12 mouse cellular contexts compared by ENCODE assay signal in genomic region chr1:43501920-43502791, GRCm38 (mm10). TPM values are rescaled to one million over a fixed set of nuclear protein-coding genes. Genes with fewer than 3 reads are reported as not detected.
A peak's percentile ranks its signal among the peaks of the same experiment; 100 is the strongest.
DNase-seq lines count a peak whose midpoint lies in the region; ATAC-seq and TF ChIP-seq lines count a peak whose summit lies in the region.
"Had no signal": no experiment of that assay in that cellular context is flagged by ENCODE, and none has a peak within 500 bp of the region (broad histone marks: within the 10 kb centered on the region; RNA-seq: fewer than 3 reads in every experiment).

No protein-coding gene starts in this region.

- peak; percentile 79 for ATAC-seq in kidney, embryonic 14.5 days (ENCODE audit: low FRiP score, low TSS enrichment)
- ATAC-seq in liver, embryonic 16.5 days (ENCODE audit: low read depth), result no peak
- no peak for ATAC-seq in midbrain, embryonic 16.5 days
- ATAC-seq: forebrain, embryonic 14.5 days had no signal

- no peaks in the 10 kb centered on the region for H3K9me3 ChIP-seq in kidney, embryonic 14.5 days (ENCODE audit: control insufficient read depth, low read length)
- H3K9me3 ChIP-seq in liver, embryonic 16.5 days (replicated peaks; ENCODE audit: control insufficient read depth, low read length), result no peaks in the 10 kb centered on the region
- H3K9me3 ChIP-seq in midbrain, embryonic 16.5 days (replicated peaks; ENCODE audit: control insufficient read depth, low read length, poor library complexity, severe bottlenecking), result no peaks in the 10 kb centered on the region
- H3K9me3 ChIP-seq: neural tube, embryonic 12.5 days had no signal

- peaks cover 32% of the 10 kb centered on the region; the same call in 1 of the 2 replicates for H3K4me1 ChIP-seq in kidney, embryonic 14.5 days (ENCODE audit: control insufficient read depth, insufficient read depth, low read length)
- peaks cover 32% of the 10 kb centered on the region for H3K4me1 ChIP-seq in liver, embryonic 16.5 days (ENCODE audit: control insufficient read depth, low read depth, low read length)
- H3K4me1 ChIP-seq in midbrain, embryonic 16.5 days (ENCODE audit: control insufficient read depth, insufficient read depth, low read length), result peaks cover 23% of the 10 kb centered on the region

- no peak for TF ChIP-seq CTCF in layer of hippocampus, adult 2 months (conservative IDR thresholded peaks at IDR 0.05)

- H3K36me3 ChIP-seq in kidney, embryonic 14.5 days (ENCODE audit: control insufficient read depth, insufficient read depth, low read length), result no peaks in the 10 kb centered on the region
- no peaks in the 10 kb centered on the region for H3K36me3 ChIP-seq in liver, embryonic 16.5 days (ENCODE audit: control insufficient read depth, insufficient read depth)
- H3K36me3 ChIP-seq in midbrain, embryonic 16.5 days (ENCODE audit: control insufficient read depth, insufficient read depth, low read length), result no peaks in the 10 kb centered on the region
- H3K36me3 ChIP-seq: neural tube, embryonic 12.5 days had no signal

- H3K4me2 ChIP-seq in kidney, embryonic 14.5 days (replicated peaks; ENCODE audit: low read depth, low read length), result no peak overlapping the region
- no peak overlapping the region for H3K4me2 ChIP-seq in liver, embryonic 16.5 days (ENCODE audit: low read depth, low read length)
- no peak overlapping the region for H3K4me2 ChIP-seq in midbrain, embryonic 16.5 days (ENCODE audit: low read length)
- H3K4me2 ChIP-seq: neural tube, embryonic 12.5 days had no signal

- H3K9ac ChIP-seq in kidney, embryonic 14.5 days (ENCODE audit: low read depth, low read length), result no peak overlapping the region
- no peak overlapping the region for H3K9ac ChIP-seq in liver, embryonic 16.5 days (ENCODE audit: low read depth, low read length)
- H3K9ac ChIP-seq in midbrain, embryonic 16.5 days (ENCODE audit: low read depth, low read length), result no peak overlapping the region
- H3K9ac ChIP-seq: neural tube, embryonic 12.5 days had no signal

- H3K4me3 ChIP-seq in layer of hippocampus, adult 2 months, result no peak overlapping the region
- H3K4me3 ChIP-seq in kidney, embryonic 14.5 days (ENCODE audit: low read length), result no peak overlapping the region
- H3K4me3 ChIP-seq in liver, embryonic 16.5 days (ENCODE audit: low read depth, low read length), result no peak overlapping the region
- no peak overlapping the region for H3K4me3 ChIP-seq in midbrain, embryonic 16.5 days (ENCODE audit: low read depth, low read length)
- H3K4me3 ChIP-seq: neural tube, embryonic 12.5 days had no signal

- H3K27ac ChIP-seq in layer of hippocampus, adult 2 months, result peak overlapping the region; percentile 58
- H3K27ac ChIP-seq in kidney, embryonic 14.5 days (ENCODE audit: low read depth, low read length), result 0 out of 2 replicates have a peak overlapping the region, but pooled peaks have one; percentile 0
- H3K27ac ChIP-seq in liver, embryonic 16.5 days (ENCODE audit: low read length), result peak overlapping the region; percentile 38
- no peak overlapping the region for H3K27ac ChIP-seq in midbrain, embryonic 16.5 days (ENCODE audit: low read length)
- H3K27ac ChIP-seq: neural tube, embryonic 12.5 days had no signal

- DNase-seq in layer of hippocampus, adult 2 months (ENCODE audit: low spot score in 2 of 2), result peak in 1 of 2 experiments; percentile 57
- no peak for DNase-seq in layer of hippocampus, postnatal 10 days (ENCODE audit: low spot score in 2 of 2)
- DNase-seq in adrenal gland, postnatal 36 days, result peak; percentile 50 to 68
- no peak for DNase-seq in adipocyte (ENCODE audit: low spot score)
- DNase-seq in cerebellum, adult 9-11 months, result no peak
- DNase-seq: heart, postnatal 36 days; lung, postnatal 4 days had no signal

- H3K27me3 ChIP-seq in kidney, embryonic 14.5 days (ENCODE audit: control insufficient read depth, insufficient read depth, low read length), result no peaks in the 10 kb centered on the region
- no peaks in the 10 kb centered on the region for H3K27me3 ChIP-seq in liver, embryonic 16.5 days (ENCODE audit: control insufficient read depth, insufficient read depth, low read depth, low read length)
- H3K27me3 ChIP-seq in midbrain, embryonic 16.5 days (ENCODE audit: control insufficient read depth, insufficient read depth, low read depth, low read length), result no peaks in the 10 kb centered on the region
- H3K27me3 ChIP-seq: neural tube, embryonic 12.5 days had no signal

- WGBS in kidney, embryonic 14.5 days, result 33% methylated on average over 10 of the region's 10 CpGs
- WGBS in liver, embryonic 16.5 days (ENCODE audit: insufficient replicate concordance), result 52% methylated on average over 10 of the region's 10 CpGs
- 60% methylated on average over 10 of the region's 10 CpGs for WGBS in midbrain, embryonic 16.5 days

RNA-seq across cellular contexts. Expression of gene Nck2, which starts 57.8 kb away (rescaled TPM):
- 10 to 100 TPM; 55.6 to 56.3 TPM for total RNA-seq in layer of hippocampus, adult 2 months (2021)
- total RNA-seq in layer of hippocampus, postnatal 10 days (2021), result 10 to 100 TPM; 48.6 to 49.3 TPM
- 10 to 100 TPM; 29.7 to 32.9 TPM for total RNA-seq in adrenal gland, postnatal 36 days (2021)
- 43.6 and 54.0 TPM in 2 replicates for polyA plus RNA-seq in kidney, embryonic 14.5 days (2014; fragmentation: Nextera tagmentation; extraction: Ambion mirVana)
- polyA plus RNA-seq in liver, embryonic 16.5 days (2015; fragmentation: Nextera tagmentation; extraction: Ambion mirVana), result 8.4 and 9.5 TPM in 2 replicates
- 32.1 and 32.3 TPM in 2 replicates for polyA plus RNA-seq in midbrain, embryonic 16.5 days (2015; fragmentation: Nextera tagmentation; extraction: Ambion mirVana)

Comparison
In these comparisons a context has a peak if more than half of its experiments do, and no peak if none do; other contexts are left out.
1. DNase-seq: peak in adrenal gland, postnatal 36 days (2 of 2); none in layer of hippocampus, postnatal 10 days (0 of 2), adipocyte (single experiment) and cerebellum, adult 9-11 months (single experiment).